Mouse (Mus musculus): Measurements from ENCODE around the gene Cd68. TPM values are rescaled to one million over a fixed set of nuclear protein-coding genes. Genes with fewer than 3 reads are reported as not detected.

Cd68 gene
- polyA plus RNA-seq, 1 experiment = 20.5 TPM

DNA sequence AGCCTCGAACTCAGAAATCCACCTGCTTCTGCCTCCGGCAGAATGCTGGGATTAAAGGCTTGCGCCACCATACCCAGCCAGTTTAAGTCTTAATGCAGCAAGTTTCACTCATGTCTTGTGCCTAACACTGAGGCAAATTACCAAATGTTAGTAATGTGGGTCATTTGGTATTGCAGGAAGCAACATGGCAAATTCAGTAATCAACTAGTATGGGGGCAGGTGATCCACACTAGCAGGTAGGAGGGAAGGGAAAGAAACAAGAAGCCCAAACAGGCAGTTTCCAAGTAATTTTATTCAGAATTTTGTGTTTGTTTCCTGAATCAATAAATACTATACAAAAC is 682 bp upstream of the Cd68 start:
- DNase-seq (ENCODE audit: low spot score) = no peak

- DNase-seq (ENCODE audit: low spot score) = no peak
Observed at GRCm38 (mm10) chr11:69665457-69665960, 444 bp downstream of the Cd68 start.

DNA sequence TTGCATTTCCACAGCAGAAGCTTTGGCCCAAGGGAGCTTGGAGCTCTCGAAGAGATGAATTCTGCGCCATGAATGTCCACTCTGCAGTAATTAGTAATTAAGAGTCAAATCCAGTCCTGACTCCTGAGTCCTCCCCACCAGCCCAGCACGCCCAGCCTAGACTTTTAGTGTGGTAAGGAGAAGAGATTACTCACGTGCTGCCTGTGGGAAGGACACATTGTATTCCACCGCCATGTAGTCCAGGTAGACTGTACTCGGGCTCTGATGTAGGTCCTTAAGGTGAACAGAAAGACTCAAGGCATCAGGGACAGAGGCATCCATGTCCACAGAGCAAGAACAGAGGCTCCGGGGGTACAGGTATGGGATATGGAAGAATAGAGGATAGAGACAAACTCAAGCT is 1.1 kb downstream of the Cd68 start:
- DNase-seq (ENCODE audit: low spot score) = no peak

DNA sequence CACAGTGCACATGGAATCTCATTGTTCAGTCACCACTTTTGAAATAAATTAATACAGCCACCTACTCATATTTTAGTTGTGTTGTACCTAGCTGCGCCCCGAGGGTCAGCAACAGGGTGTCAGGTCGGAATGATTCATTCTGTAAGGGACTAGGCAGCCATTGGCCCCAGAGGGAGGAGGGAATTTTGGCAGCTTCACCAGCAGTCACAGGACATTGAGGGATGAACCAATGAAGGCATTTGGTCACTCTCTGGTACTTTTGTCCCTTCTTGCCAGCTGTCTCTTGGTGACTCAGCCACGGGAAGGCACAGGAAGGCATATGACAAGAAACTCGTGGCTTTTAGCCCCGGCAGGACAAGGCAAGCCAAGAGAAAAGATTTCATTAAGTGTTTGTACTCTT is 2.2 kb downstream of the Cd68 start:
- DNase-seq (ENCODE audit: low spot score) = no peak

DNA sequence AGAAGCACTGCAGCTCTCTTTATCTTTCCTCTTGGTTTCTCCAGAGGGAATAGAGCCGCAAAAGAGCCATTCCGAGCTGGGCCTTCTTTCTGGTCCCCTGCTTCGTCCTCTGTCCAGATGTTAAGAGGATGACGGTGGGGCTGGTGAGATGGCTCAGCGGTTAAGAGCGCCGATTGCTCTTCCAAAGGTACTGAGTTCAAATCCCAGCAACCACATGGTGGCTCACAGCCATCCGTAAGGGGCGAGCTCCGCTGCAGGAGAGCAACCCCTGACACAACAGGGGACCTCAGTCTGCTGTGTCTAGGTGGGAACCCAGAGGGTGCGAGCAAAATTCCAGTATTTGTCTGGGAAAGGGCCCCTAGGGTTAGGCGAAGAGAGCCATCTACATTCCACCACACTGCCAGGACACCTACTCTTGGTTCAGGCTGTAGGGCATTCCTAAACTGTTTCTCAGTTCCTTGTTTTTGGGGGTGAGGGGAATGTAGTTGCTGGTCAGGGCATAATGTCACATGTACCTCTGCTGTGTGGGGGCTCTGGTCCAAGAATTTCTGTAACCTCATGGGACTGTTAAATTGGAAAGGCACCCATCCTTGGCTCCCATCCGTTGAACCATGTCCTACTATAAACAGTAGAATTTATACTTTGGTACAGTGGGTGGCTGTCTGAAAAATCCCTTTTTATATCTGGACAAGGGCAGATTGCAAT is 2.8 kb downstream of the Cd68 start:
- no peak for DNase-seq (ENCODE audit: low spot score)

DNA sequence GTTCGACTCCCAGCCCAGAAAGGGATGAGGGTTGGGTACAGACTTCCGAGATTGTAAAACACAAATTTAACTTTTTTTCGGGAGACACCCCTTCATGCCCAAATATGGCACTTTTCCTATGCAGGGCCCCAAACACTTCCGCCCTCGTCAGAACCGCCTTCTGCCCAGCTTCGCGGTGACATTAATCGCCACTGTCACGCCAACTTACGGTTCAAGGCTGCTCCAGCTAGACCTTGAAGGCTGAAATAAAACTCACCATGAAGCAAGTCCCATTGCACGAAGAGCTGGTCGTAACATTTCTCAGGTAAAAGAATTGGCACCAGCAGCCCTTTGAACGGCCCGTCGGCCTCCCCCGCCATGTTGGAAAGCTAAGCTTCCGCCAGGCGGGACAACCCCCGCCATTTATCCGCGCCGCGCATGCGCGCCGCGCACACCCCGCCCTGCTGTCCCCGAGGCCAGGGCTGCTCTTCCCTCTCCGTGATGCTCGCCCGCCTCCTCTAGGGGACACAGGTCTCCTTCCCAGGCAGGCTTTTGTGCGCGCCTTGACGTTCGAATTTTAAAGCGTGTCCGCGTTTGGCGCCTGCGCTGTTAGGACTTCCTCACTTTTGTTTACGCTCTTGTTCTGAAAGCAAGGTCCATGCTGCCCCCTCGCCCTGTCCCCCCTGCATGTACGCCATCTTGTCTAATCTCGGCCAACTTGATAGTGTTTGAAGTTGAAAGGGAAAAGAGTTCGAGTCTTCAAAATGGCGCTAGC is 3.6 kb downstream of the Cd68 start, which contains the start of gene Mpdu1:
TSS of gene Mpdu1 (minus strand) at position 430 of the 754 bp plus-strand sequence.
- DNase-seq (ENCODE audit: low spot score) = peak; percentile 91

DNA sequence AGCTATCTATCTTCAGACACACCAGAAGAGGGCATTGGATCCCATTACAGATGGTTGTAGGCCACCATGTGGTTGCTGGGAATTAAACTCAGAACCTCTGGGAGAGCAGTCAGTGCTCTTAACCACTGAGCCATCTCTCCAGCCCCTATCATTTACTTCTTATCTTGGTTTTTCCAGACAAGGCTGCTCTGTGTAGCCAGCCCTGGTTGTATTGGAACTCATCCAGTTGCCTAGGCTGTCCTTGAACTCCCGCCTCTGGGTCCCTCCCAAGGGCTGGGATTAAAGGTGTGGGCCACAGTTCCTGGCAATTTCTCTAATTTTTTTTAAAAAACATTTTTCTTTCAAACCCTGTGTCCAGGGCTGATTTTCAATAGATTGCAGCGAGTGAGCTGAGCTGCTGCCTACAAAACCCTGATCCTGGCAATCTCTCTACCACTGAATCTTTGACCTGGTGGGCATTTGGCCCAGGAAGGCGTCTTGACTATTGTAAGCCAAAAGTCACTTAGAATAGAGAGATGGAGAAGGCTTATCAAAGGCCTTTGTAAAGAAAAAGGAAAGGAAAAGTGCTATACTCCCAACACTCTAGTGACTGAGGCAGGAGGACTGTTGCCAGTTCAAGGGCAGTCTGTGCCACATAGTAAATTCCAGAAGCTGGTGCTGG is 4.6 kb downstream of the Cd68 start:
- no peak for DNase-seq (ENCODE audit: low spot score)

- no peak for DNase-seq (ENCODE audit: low spot score)
Observed at GRCm38 (mm10) chr11:69657462-69657881, 8.5 kb downstream of the Cd68 start.

GRCm38 (mm10) chr11:69656617-69657461 is 9.1 kb downstream of the Cd68 start:
- DNase-seq (ENCODE audit: low spot score) = no peak

DNA sequence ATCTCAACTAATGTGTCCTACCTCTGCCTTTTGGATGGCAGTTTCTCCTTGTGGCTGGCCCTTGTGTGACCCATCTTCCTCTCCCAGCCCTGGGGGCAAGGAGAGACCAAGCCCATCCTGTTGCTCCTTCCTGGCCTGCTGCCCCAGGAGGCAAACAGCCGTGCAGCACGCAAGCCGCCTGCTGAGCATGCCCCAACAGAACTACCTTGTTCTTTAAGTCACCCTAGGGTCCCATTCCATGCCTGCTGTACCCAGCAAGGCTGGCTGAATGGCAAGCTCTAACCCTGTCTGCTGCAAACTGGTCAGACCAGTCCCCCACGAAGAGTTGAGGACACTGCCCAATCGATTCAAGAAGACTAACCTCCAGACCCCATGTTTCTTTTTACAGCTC is 9.9 kb downstream of the Cd68 start:
- peak; percentile 62 for DNase-seq (ENCODE audit: low spot score)

DNA sequence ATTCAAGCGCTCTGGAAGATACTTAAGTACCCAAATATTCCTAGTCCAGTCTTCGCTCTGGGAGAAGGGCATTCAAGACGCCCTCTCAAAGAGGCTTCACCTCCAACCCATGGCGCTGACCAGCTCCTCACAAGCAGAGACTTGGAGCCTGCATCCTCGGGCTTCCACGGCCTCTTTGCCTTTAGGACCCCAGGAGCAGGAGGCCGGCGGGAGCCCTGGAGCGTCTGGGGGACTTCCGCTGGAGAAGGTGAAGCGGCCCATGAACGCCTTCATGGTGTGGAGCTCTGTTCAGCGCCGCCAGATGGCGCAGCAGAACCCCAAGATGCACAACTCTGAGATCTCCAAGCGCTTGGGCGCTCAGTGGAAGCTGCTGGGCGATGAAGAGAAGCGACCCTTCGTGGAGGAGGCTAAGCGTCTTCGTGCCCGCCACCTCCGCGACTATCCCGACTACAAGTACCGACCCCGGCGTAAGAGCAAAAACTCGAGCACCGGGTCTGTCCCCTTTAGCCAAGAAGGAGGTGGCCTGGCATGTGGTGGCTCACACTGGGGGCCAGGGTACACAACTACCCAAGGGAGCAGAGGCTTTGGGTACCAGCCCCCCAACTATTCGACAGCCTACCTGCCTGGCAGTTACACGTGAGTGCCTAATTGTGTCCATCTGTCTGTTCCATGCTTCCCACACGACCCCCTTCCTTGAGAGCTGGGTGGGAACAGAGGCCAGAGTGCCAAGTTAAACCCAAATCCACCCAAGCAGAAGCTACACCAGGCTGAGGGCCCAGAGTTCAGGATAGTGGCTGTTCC is 10.5 kb downstream of the Cd68 start, which contains the start of gene Sox15:
TSS of gene Sox15 (plus strand) at position 51 of the 801 bp plus-strand sequence.
- DNase-seq (ENCODE audit: low spot score) = peak; percentile 69

DNA sequence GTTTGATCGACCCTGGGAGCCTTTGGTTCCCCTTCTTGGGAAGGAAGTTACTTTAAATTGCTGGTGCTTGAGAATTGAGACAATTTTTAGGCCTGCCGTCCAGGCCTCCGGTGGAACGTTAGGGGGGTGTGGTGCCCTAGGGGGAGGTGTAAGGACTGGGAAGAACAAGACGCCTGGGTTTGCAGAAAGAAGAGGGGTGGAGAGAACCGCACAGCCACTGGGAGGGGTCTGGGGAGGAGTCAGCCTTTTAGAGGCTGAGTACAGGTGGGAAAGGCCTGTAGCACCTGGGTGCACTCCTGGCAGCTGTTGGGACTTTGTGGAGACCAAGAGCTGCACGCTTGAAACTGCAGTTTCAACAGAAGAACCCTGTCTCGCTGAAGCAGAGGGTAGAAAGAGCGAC is 11.2 kb downstream of the Cd68 start:
- no peak for DNase-seq (ENCODE audit: low spot score)

- DNase-seq (ENCODE audit: low spot score) = no peak
Observed at GRCm38 (mm10) chr11:69653399-69653798, 12.6 kb downstream of the Cd68 start.

DNA sequence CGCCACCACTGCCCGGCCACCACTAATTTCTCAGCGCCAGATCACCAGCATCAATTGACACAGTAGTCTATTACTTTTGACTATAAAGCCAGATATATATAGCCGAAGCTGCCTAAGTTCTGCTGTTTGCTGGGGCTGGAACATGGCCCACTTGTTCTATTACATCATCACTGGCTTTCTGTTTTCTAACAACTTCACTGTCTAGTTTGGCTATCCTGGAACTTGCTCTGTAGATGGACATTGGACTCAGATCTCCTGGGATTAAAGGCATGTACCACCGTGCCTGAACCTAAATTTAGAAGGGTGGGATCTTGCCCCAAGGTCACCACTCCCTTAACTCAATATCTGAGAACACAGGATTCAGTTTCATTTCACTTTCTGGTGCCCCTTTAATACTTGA is 20.1 kb downstream of the Cd68 start:
- no peak for DNase-seq (ENCODE audit: low spot score)

DNA sequence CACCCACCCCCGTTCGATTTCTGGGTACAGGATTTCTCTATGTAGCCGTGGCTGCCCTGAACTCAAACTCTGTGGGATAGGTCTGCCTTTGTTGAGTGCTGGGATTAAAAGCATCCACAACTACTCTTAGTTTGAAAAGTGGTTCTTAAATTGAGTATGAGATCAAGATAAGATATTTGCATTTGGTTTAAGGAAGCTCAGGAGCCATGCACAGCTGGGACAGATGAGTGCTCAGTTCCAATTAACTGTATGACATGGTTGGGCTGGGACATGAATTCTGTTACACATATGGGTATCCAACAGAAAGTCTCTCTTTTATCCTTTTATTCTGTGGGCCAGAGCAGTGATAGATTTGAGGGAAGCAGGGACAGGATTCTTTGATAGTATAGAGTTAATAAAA is 30.5 kb downstream of the Cd68 start:
- DNase-seq (ENCODE audit: low spot score) = no peak

GRCm38 (mm10) chr11:69633128-69633866 is 32.7 kb downstream of the Cd68 start:
- no peak for DNase-seq (ENCODE audit: low spot score)

DNA sequence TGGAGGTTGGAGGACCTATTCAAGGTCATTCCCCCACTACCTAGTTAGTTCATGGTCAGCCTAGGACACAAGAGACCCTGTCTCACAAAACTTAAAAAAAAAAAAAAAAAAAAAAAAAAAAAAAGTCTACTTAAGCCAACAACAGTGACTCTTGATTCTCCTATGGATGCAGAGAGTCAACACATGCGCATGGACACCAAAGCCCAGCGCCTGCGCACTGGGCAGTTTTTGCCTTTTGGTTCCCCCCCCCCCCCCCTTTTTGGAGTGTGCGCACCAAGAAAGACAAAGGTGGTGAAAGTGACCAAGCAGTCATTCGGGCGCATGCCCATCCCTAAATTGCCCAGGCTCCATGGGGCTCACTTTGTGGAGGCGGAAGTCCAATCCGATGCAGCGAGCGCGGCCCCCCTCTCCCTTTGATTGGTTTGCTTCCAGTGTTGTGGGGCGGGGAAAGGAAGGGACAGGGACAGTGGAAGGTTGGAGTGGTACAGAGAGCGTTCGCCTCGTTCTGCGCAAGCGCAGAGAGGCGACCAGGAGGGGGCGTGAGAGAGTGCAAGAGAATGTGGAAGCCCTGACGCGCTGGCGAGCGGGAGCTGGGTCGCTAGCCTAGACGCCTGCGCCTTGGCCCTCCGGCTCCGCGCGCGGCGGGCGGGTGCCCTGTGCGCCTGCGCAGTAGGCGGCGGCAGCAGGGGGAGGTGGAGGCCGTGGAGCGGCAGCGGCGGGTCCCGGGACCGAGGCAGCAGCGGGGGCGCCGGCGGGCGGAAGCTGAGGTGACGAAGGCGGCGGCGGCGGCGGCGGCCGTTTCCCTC is 33.5 kb downstream of the Cd68 start, which contains the start of gene Fxr2:
TSS of gene Fxr2 (plus strand) at position 707 of the 806 bp plus-strand sequence.
- DNase-seq (ENCODE audit: low spot score) = peak; percentile 100

DNA sequence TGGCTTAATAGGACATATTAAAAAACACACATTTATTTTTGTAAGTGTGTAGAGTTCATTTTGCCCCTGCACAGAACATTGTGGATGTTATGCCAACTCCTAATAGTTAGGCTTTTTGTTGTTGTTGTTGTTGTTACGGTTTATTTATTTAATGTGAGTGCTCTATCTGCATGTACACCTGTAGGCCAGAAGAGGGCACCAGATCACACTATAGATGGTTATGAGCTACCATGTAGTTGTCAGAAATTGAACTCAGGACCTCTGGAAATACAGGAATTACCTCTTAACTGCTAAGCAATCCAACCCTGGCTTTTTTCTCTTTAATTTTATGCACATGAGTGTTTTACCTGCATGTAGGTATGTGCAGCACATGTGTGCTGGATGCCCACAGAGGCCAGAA is 36.2 kb downstream of the Cd68 start:
- DNase-seq (ENCODE audit: low spot score) = no peak

- DNase-seq (ENCODE audit: low spot score) = peak; percentile 55
Observed at GRCm38 (mm10) chr11:69628286-69628685, 37.7 kb downstream of the Cd68 start.
